Mouse (Mus musculus) lung, postnatal 0 days (tissue): ENCODE data around the gene Ier2. TPM values are rescaled to one million over a fixed set of nuclear protein-coding genes. Genes with fewer than 3 reads are reported as not detected.

Experiments
- ATAC-seq: fragments of 200-750 bp; cut with Nextera tagmentation; 2 replicates; pipeline ENCODE4 v1.8.0; 2017; ENCODE audit warnings: moderate library complexity
- DNase-seq: peaks from one replicate; pipeline ENCODE4 v3.0.0-alpha.2; 2016; ENCODE audit warnings: low spot score
- H3K27ac ChIP-seq: fragments of 300-500 bp; sonication (generic); 2 replicates; pipeline ENCODE4 v1.5.1; 2014; ENCODE audit warnings: antibody characterized with exemption, mild to moderate bottlenecking, low read length, mixed read lengths
- H3K27me3 ChIP-seq: fragments of 300-500 bp; sonication (generic); replicated peaks from 2 replicates; pipeline ENCODE4 v1.6.1; 2014; ENCODE audit warnings: low read length, mixed read lengths; ENCODE audit not compliant: insufficient read depth
- H3K36me3 ChIP-seq: fragments of 300-500 bp; sonication (generic); 2 replicates; pipeline ENCODE4 v1.6.1; 2014; ENCODE audit warnings: low read length, mixed read lengths; ENCODE audit not compliant: insufficient read depth
- H3K4me1 ChIP-seq: fragments of 300-500 bp; sonication (generic); 2 replicates; pipeline ENCODE4 v1.6.1; 2014; ENCODE audit warnings: antibody characterized with exemption, low read depth, low read length, mixed read lengths; ENCODE audit not compliant: insufficient read depth
- H3K4me2 ChIP-seq: fragments of 300-500 bp; sonication (generic); replicated peaks from 2 replicates; pipeline ENCODE4 v1.6.1; 2014; ENCODE audit warnings: low read depth, mild to moderate bottlenecking, low read length, moderate library complexity, mixed read lengths
- H3K4me3 ChIP-seq: fragments of 300-500 bp; sonication (generic); 2 replicates; pipeline ENCODE4 v1.5.1; 2014; ENCODE audit warnings: low read depth, low read length
- H3K9ac ChIP-seq: fragments of 300-500 bp; sonication (generic); replicated peaks from 2 replicates; pipeline ENCODE4 v1.6.1; 2014; ENCODE audit warnings: low read depth, mild to moderate bottlenecking
- H3K9me3 ChIP-seq: fragments of 300-500 bp; sonication (generic); 2 replicates; pipeline ENCODE4 v1.6.1; 2016; ENCODE audit warnings: low read length, mixed read lengths
- CTCF ChIP-seq: IDR thresholded peaks from 2 replicates; pipeline ENCODE4 v1.5.1; 2016; ENCODE audit warnings: antibody characterized with exemption, mild to moderate bottlenecking
- EP300 ChIP-seq: IDR thresholded peaks from 2 replicates; pipeline ENCODE4 v1.6.1; 2016; ENCODE audit warnings: antibody characterized with exemption, mild to moderate bottlenecking, control low read depth
- WGBS: fragments of 180-500 bp; shearing (Covaris S2); extraction: QIAGEN DNeasy Blood & Tissue Kit; methylation state at CpG from one replicate; pipeline ENCODE4 v1.1.7; 2014; 5-methylcytosine and 5-hydroxymethylcytosine counted together
- polyA plus RNA-seq: library from polyadenylated mRNA; unstranded; fragments of >200 nt; fragmentation: Nextera tagmentation; extraction: Ambion mirVana; gene quantifications from 2 replicates; pipeline ENCODE4 v1.2.1, GENCODE M21; 2015

Gene Ier2
- polyA plus RNA-seq, 1 experiment from 2014 or later = 113 TPM

DNA sequence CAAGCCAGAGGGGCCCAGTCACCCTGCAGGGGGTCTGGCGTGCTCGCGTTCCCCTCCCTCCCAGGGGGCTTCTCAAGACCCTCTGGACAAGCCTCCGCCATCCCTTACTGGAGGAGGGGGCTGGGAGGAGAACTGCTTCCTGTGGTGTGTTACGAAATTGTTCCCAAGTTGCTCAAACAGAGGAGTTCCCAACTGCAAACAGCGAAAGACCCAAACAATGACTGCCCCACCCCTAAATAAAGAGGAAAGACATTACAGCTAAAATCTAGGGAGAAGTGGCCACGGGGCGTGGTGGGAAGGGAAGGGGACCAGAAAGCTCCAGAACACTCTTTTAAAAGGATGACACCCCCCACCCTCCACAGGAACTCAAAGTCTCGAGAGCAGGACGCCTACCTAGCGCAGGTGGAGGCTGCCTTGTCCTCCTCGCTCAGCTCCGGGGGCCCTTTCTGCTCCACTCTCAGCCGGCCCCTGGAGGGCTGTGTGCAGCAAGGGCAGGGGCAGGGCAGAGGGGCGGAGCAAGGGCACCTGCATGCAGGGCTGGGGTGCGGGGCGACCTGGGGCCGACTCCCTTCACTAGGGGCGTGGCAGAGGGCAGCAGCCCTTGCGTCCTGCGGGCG, 44.7 kb upstream of the Ier2 start:
- H3K9ac ChIP-seq = peak overlapping the region; percentile 39
- peak overlapping the region; percentile 69 for H3K4me2 ChIP-seq
- H3K27me3 ChIP-seq = no peaks in the 10 kb centered on the region
- H3K27ac ChIP-seq = peak overlapping the region; percentile 88
- peak; percentile 79 for TF ChIP-seq EP300
- no peak for TF ChIP-seq CTCF
- ATAC-seq = peak; percentile 56
- peak; percentile 93 for DNase-seq
- peaks cover 22% of the 10 kb centered on the region for H3K4me1 ChIP-seq
- no peaks in the 10 kb centered on the region for H3K36me3 ChIP-seq
- no peaks in the 10 kb centered on the region for H3K9me3 ChIP-seq
- 19% methylated on average over 22 of the region's 22 CpGs for WGBS
- H3K4me3 ChIP-seq = peak overlapping the region; percentile 25

DNA sequence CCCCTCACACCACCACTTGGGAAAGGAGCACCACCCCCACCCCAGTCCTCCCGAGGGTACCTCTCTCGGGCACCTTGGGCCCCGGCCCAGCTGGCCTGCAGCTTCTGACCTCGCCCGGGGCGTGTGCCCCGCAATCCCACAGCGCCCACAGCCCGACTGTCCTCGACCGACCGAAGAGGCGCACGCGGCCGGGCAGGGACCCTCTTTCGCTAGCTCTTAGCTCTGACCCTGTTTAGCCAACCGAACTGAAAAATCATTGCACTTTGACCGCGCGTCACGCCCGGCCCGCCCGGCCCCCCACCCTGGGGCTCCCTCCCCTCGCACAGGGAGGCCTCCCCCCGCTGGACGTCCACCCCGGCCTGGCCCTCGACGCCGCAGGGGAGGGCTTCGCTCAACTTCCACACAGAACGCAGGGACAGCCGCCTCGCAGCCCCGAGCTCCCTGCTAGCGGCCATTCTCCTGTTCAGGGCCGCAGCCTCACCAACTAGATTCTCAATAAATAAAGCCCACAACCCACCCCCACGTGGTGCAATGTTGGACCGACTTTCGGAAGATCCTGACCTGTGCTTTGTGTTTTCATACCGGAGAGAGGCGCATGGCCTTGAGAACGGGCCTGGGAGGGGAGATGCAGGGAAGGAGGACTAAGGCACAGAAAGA, 44.1 kb upstream of the Ier2 start:
- Histone ChIP-seq H3K36me3 (no peaks in the 10 kb centered on the region), H3K4me2 (peak overlapping the region; percentile 69), H3K9ac (peak overlapping the region; percentile 29; the same call in 1 of the 2 replicates), H3K27me3 (no peaks in the 10 kb centered on the region), H3K27ac (peak overlapping the region; percentile 88), H3K4me1 (peaks cover 19% of the 10 kb centered on the region), H3K9me3 (no peaks in the 10 kb centered on the region), H3K4me3 (peak overlapping the region; percentile 25)
- no peak for TF ChIP-seq CTCF
- TF ChIP-seq EP300 = no peak
- peak; percentile 29 for ATAC-seq
- WGBS = 19% methylated on average over 42 of the region's 45 CpGs
- peak; percentile 54 for DNase-seq

DNA sequence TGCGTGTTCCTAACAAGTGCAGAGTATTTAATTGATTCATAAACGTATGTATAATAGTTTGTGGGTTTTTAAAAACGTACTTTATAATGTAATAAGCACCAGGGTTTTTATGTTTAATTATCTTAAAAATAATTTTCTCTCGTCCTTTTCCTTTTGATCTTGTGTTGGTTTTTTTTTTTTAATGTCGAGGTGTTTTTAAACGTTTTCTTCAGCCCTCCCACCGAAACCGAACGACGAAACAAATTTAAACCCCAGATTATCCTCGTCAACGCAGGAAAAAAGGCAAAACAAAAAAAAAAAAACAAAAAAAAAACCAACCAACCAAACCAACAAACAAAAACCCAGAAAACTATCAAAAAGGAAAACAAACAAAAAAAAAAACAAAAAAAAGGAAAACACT, 43.3 kb upstream of the Ier2 start:
- H3K27me3 ChIP-seq = no peaks in the 10 kb centered on the region
- WGBS = 40% methylated on average over 12 of the region's 12 CpGs
- ATAC-seq (no peak), DNase-seq (no peak)
- H3K9me3 ChIP-seq = no peaks in the 10 kb centered on the region
- peak overlapping the region; percentile 88 for H3K27ac ChIP-seq
- H3K4me2 ChIP-seq = peak overlapping the region; percentile 69
- peaks cover 13% of the 10 kb centered on the region for H3K4me1 ChIP-seq
- H3K9ac ChIP-seq = peak overlapping the region; percentile 32; the same call in 1 of the 2 replicates
- peak overlapping the region; percentile 32 for H3K4me3 ChIP-seq
- TF ChIP-seq CTCF (no peak), EP300 (no peak)
- no peaks in the 10 kb centered on the region for H3K36me3 ChIP-seq

DNA sequence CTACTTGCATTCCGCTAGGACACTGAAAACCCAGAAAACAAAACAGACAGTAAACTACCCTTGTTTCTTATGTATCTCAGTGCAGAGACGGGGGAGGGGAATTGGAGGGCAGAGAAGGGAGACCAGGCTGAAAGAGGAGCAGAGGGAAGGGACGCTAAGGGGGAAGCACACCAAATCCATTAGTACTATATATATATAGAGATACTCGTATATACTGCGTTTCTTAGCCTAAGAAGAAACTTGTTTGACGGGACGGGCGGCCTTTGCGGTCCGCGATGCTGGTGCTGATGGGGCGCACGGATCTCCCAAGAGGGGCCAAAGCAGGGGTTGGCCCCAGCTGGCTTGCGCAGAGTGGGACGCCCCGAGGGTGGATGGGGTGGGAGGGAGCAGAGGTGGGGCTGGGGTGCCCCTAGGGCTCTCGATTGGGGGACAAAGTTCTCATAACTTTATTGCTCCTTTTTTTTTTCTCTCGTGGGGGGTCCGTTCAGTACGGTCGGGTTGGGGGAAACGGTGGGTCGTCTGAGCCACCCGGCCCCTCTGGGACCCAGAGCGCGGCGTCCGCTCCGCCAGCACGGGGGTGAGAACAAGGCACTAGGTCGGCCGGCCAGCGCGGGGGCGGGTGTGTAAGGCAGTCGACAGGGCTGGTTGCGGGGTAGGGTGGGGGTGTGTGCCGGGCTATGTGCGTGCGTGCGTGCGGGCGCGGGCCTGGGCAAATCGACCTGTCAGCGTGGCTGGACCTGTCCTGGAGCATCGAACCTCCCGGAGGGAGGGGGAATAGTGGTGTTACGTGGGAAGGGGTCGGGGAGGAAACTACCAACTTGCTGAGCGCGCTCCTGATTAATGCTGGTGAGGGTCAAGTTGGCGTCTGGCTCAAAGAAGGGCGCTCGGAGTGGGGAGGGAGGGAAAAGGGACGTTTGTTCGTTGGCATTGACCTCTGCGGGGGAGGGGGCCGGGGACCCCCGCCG, 42.5 kb upstream of the Ier2 start:
- Histone ChIP-seq H3K27ac (peak overlapping the region; percentile 81), H3K9ac (peak overlapping the region; percentile 32; the same call in 1 of the 2 replicates), H3K4me2 (peak overlapping the region; percentile 69), H3K4me1 (peaks cover 13% of the 10 kb centered on the region), H3K9me3 (no peaks in the 10 kb centered on the region), H3K4me3 (peak overlapping the region; percentile 32), H3K36me3 (no peaks in the 10 kb centered on the region), H3K27me3 (no peaks in the 10 kb centered on the region)
- DNase-seq (peak; percentile 35), ATAC-seq (no peak)
- TF ChIP-seq EP300 (no peak), CTCF (no peak)
- WGBS = 13% methylated on average over 50 of the region's 61 CpGs

DNA sequence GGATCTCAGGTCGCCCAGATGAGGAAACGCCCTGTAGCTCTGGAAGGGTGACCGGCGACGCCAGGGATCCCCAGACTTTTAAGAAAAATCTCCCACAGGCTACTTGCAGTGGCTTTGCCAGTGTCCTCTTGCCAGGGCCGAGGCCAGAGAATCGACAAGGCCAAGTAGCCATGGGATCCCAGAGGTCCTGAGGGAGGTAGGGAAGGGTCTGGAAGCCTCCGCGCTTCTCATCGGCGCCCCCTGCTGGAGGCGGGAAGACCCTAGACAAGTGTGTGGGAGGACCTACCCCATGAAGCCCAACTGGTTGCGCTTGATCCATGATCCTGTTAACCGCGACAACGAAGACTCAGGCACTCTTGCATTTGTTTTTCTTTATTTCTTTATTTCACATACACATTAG, 41.7 kb upstream of the Ier2 start:
- peaks cover 15% of the 10 kb centered on the region for H3K4me1 ChIP-seq
- peak overlapping the region; percentile 32 for H3K4me3 ChIP-seq
- H3K27me3 ChIP-seq = no peaks in the 10 kb centered on the region
- peak; percentile 18 for ATAC-seq
- H3K4me2 ChIP-seq = peak overlapping the region; percentile 69
- no peak overlapping the region for H3K9ac ChIP-seq
- peak; percentile 80 for DNase-seq
- peak overlapping the region; percentile 81 for H3K27ac ChIP-seq
- no peak for TF ChIP-seq EP300
- peak; percentile 85 for TF ChIP-seq CTCF
- no peaks in the 10 kb centered on the region for H3K9me3 ChIP-seq
- 14% methylated on average over 16 of the region's 16 CpGs for WGBS
- no peaks in the 10 kb centered on the region for H3K36me3 ChIP-seq
